Mouse (Mus musculus): Measurements from ENCODE around the gene Pdp2.

DNA sequence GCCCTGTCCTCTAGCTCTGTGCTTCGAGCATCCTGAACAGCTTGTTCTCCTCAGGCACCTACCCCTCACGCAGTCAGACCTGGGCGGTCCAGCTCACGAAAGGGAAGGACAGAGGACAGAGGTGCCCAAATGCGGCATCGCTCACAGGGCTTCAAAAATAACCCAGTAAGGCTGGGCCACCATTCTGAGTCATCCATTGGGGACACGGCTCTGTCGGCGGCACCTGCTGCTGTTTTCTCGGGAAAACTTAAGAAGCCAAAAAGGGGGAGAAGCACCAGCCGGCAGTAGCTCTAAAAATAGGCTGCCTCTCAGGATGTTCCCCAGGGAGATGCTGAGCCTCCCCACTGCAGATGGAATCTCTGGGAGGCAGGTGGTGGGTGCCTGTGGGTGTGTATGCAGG lies 49.1 kb upstream of the Pdp2 start:
- no peak for TF ChIP-seq CTCF (IDR thresholded peaks at IDR 0.05; ENCODE audit: control insufficient read depth, insufficient read depth, insufficient read length)
- TF ChIP-seq MAX (IDR thresholded peaks at IDR 0.05), result no peak
- TF ChIP-seq MYOG (IDR thresholded peaks at IDR 0.05; ENCODE audit: control insufficient read depth, extremely low read depth, insufficient read length), result no peak
- TF ChIP-seq USF1 (IDR thresholded peaks at IDR 0.05; ENCODE audit: low read depth), result no peak

Measured in C2C12 (cell line).